Mouse (Mus musculus): ENCODE measurements at regions not wholly inside any gene's neighbourhood (a gene's known extent, or its start where the extent isn't known, plus 50 kb on each side); places are given as distances from the start of the nearest gene placed in this dataset.

DNA sequence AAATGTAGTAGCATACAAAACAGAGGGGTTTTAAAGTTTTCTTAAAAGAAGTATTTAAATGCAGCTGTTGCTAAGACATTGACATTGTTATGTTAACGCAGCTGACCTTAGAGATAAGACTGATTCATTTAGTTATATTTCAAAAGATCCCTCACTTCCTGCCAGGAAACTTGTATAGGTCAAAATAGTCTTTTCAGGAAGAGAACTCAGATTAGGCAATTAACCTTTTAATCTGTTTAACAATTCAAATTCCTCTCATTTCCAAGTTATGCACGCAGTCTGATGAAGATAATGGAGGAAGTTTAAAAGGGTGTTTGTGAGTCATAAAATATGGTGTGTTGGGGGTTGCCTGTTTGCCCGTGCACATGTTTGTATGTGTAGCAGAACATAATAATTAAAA, 448.5 kb downstream of the Tmtc2 start:
- DNase-seq (ENCODE audit: low read depth, low spot score): no peak

DNA sequence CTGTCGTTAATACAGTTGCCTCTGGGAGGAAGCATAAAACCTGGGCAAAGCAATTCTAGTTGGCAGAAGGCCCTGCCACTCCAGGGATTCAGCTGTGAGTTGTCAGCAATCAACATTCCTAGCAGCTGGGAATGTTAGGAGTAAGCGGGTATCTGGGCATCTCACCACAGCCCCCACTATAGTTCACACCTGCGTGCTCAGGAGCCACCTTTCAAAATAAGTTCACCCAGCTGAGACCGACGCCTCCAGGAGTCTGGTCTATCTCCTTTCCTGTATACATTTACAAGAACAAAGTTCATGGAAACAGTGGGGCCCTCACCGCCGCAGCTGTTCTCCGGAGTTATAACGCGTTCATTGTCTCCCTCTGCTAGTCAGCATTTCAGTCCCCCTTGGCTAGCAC, 454.0 kb downstream of the Tmtc2 start:
- peak; percentile 11 for DNase-seq (ENCODE audit: low read depth, low spot score)

- DNase-seq (ENCODE audit: low read depth, low spot score): no peak
Measured at GRCm38 (mm10) chr10:105116138-105116537, 458.1 kb downstream of the Tmtc2 start.

DNA sequence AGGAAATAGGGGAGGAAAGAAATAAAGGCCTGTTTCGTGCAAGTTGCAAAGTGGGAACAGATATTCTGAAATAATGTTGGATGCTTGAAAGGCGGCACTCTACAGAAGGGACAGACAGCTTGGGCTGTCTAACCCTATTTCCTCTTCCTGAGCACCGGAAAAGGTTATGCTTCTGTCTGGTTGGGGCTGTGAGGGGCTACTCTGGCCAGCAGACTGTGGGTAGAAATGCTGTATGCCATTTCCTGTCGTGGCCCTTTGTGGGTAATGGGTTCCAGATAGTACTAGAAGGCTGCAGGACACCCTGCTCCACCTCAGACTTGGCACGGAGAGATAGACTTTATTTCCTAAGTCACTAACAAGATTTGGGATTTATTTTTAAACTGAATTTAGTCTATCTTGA, 459.3 kb downstream of the Tmtc2 start:
- DNase-seq (ENCODE audit: low read depth, low spot score): no peak

DNA sequence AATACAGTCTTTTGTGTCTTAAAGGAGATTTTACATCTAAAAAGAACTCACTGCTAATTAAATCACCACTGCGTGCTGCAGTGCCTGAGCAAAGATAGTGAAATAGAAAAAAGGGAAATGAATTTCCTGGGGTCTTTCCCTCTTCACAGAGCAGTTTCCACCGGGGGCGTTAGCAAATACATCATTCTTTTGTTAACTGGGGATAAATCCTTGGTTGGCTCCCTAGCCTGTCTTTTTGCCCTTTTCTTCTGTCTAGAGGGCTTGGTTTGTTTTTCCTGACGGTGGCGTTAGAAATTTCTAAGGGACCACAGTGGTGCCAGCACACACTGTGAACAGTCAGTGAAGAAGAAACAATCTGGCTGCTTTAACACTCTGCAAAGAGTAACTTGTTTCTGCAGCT, 464.0 kb downstream of the Tmtc2 start:
- DNase-seq (ENCODE audit: low read depth, low spot score): no peak

GRCm38 (mm10) chr10:105097045-105097331, 477.3 kb downstream of the Tmtc2 start:
- no peak for DNase-seq (ENCODE audit: low read depth, low spot score)

- DNase-seq (ENCODE audit: low read depth, low spot score): no peak
Measured at GRCm38 (mm10) chr10:105096323-105097044, 477.8 kb downstream of the Tmtc2 start.

- peak; percentile 14 for DNase-seq (ENCODE audit: low read depth, low spot score)
Measured at GRCm38 (mm10) chr10:105095800-105096199, 478.5 kb downstream of the Tmtc2 start.

DNA sequence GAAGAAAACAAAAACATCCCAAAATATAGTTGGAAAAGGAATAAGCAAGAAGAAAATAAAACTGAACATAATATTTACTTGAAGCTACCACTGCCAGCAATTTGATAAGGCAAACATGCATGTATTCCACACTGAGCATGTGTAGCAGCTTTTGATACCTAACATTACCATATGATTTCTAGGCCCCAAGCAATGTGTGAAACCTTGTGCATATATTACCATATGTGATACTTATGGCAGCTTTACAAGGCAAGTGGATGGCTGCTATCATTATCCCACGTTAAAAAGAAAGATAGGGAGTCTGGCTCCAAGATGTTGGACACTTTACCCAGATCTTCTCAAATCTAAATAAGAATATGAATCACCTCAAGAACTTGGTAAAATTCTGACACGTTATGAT, 497.4 kb downstream of the Tmtc2 start:
- peak; percentile 9 for DNase-seq (ENCODE audit: low read depth, low spot score)

DNA sequence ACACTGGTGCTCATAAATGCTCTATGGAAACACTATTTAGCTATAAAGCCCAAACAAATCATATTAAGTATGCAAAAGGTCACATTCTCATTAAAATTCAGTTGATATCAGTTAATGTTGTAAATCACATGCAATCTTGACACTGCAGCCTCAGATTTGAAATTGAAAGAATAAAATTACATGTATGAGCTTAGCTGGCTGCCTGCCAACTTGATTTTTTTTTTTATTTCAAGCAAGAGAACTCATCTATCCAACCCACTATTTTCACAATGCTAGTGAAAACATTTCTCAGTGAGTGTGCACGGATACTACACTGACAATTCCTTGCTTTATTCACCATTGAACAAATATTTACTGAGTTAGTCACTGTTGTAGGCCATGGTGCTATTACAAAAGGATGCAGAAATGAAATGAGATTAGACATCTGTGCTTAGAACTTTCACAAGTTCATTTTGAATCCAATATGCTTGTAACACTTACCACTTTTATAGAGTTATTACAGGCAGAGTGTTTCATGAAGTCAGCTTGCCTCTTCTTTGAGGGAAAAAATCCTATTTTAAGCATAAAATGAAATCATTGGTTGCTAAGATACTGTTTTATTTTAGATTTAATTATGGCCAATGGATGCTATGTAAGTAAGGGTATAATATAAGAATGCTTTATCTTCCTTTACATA, 539.4 kb downstream of the Tmtc2 start:
- DNase-seq (ENCODE audit: low read depth, low spot score): peak; percentile 62

GRCm38 (mm10) chr10:105020471-105021120, 553.7 kb downstream of the Tmtc2 start:
- peak; percentile 4 for DNase-seq (ENCODE audit: low read depth, low spot score)

- DNase-seq (ENCODE audit: low read depth, low spot score): no peak
Measured at GRCm38 (mm10) chr10:105019774-105020470, 554.3 kb downstream of the Tmtc2 start.
